Mouse (Mus musculus): Measurements from ENCODE around the gene Ccdc81. TPM values are rescaled to one million over a fixed set of nuclear protein-coding genes. Genes with fewer than 3 reads are reported as not detected.

Gene Ccdc81
- polyA plus RNA-seq, 1 experiment from 2014 or later: 0.10 TPM

DNA sequence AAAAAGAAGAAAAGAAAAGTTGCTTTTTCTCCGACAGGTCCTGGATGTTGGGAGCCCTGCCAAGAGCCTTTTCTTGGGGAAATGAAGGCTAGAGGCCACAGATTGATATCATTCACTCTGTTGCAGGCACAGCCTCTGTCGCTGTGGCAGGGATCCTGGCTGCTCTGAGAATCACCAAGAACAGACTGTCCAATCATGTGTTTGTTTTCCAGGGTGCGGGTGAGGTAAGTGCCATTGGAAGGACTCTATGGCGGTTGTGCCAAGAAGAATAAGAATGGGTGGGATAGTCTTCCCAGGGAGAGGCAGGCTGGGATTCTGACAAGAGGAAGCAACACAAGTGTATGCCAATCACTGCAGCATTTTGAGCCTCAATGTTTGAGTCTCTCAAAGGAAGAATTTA is 57.8 kb downstream of the Ccdc81 start:
- no peak for ATAC-seq (ENCODE audit: low FRiP score)
- H3K9me3 ChIP-seq (ENCODE audit: control insufficient read depth, low read length): no peaks in the 10 kb centered on the region

DNA sequence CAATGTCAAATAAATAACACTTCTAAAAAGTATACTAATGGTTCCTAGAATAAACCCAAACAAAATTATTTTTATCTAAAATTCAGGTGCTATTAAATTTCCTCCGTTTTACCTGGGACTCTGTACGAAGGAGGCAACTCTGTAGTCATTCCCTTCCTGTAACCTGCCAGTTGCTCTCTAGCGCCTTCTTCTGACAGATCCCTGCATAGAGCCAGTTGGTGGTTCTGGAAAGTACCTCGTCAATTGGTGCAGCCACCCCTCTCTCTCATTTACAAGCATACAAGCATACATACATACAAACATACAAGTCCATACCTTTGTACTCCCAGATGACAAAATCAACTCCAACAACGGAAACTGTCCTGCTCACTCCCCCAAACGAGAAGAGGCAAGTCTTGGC is 59.9 kb downstream of the Ccdc81 start:
- no peaks in the 10 kb centered on the region for H3K27me3 ChIP-seq (ENCODE audit: control insufficient read depth, insufficient read depth, low read length)
- H3K4me3 ChIP-seq (ENCODE audit: low read depth, low read length): no peak overlapping the region
- 34% methylated on average over 6 of the region's 6 CpGs for WGBS
- H3K4me2 ChIP-seq: no peak overlapping the region
- DNase-seq (ENCODE audit: low spot score, missing footprints) (peak; percentile 79), ATAC-seq (ENCODE audit: low FRiP score) (no peak)
- H3K9ac ChIP-seq (ENCODE audit: low read length): no peak overlapping the region
- H3K4me1 ChIP-seq (ENCODE audit: control insufficient read depth, insufficient read depth, low read length): no peaks in the 10 kb centered on the region
- H3K36me3 ChIP-seq (ENCODE audit: control insufficient read depth, insufficient read depth, low read length): no peaks in the 10 kb centered on the region
- no peaks in the 10 kb centered on the region for H3K9me3 ChIP-seq (ENCODE audit: control insufficient read depth, low read length)
- no peak overlapping the region for H3K27ac ChIP-seq (ENCODE audit: low read depth, low read length)

More for the DNA sequence above, 57.8 kb downstream of the Ccdc81 start:
- Histone ChIP-seq H3K9ac (ENCODE audit: low read length) (no peak overlapping the region), H3K4me2 (no peak overlapping the region), H3K27me3 (ENCODE audit: control insufficient read depth, insufficient read depth, low read length) (no peaks in the 10 kb centered on the region), H3K4me3 (ENCODE audit: low read depth, low read length) (no peak overlapping the region), H3K27ac (ENCODE audit: low read depth, low read length) (no peak overlapping the region), H3K36me3 (ENCODE audit: control insufficient read depth, insufficient read depth, low read length) (no peaks in the 10 kb centered on the region), H3K4me1 (ENCODE audit: control insufficient read depth, insufficient read depth, low read length) (no peaks in the 10 kb centered on the region)
- no peak for DNase-seq (ENCODE audit: low spot score, missing footprints)
- WGBS: 84% methylated on average over 4 of the region's 4 CpGs

DNA sequence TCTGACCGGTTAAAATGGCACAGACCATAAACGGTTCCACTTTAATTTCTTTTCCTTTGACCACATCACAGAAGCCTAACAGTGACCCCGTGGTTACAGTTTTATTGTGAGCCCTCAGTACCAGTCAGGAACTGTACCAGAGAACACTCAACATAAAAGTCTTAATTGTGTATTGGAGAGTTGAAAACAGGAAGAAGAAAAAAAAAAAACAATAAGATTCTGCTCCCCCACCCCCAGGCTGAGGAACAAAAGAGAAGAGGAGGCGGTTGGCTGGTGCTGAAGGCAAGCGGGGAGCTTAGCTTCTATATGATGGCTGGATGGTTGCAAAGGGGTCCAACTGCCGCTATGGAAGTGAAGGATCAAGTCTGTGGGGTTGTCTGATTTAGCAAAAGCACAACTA is 60.3 kb downstream of the Ccdc81 start:
- WGBS: 55% methylated on average over 6 of the region's 6 CpGs
- Histone ChIP-seq H3K4me1 (ENCODE audit: control insufficient read depth, insufficient read depth, low read length) (no peaks in the 10 kb centered on the region), H3K36me3 (ENCODE audit: control insufficient read depth, insufficient read depth, low read length) (no peaks in the 10 kb centered on the region), H3K9me3 (ENCODE audit: control insufficient read depth, low read length) (no peaks in the 10 kb centered on the region), H3K9ac (ENCODE audit: low read length) (no peak overlapping the region), H3K27me3 (ENCODE audit: control insufficient read depth, insufficient read depth, low read length) (no peaks in the 10 kb centered on the region), H3K4me3 (ENCODE audit: low read depth, low read length) (no peak overlapping the region), H3K4me2 (no peak overlapping the region), H3K27ac (ENCODE audit: low read depth, low read length) (no peak overlapping the region)
- ATAC-seq (ENCODE audit: low FRiP score) (no peak), DNase-seq (ENCODE audit: low spot score, missing footprints) (peak; percentile 47)

- WGBS: 90% methylated on average over 5 of the region's 5 CpGs
- Histone ChIP-seq H3K36me3 (ENCODE audit: control insufficient read depth, insufficient read depth, low read length) (no peaks in the 10 kb centered on the region), H3K4me2 (no peak overlapping the region), H3K27me3 (ENCODE audit: control insufficient read depth, insufficient read depth, low read length) (no peaks in the 10 kb centered on the region), H3K4me3 (ENCODE audit: low read depth, low read length) (no peak overlapping the region), H3K27ac (ENCODE audit: low read depth, low read length) (no peak overlapping the region), H3K4me1 (ENCODE audit: control insufficient read depth, insufficient read depth, low read length) (no peaks in the 10 kb centered on the region), H3K9ac (ENCODE audit: low read length) (no peak overlapping the region), H3K9me3 (ENCODE audit: control insufficient read depth, low read length) (no peaks in the 10 kb centered on the region)
- ATAC-seq (ENCODE audit: low FRiP score) (peak; percentile 41; the same call in 1 of the 2 replicates), DNase-seq (ENCODE audit: low spot score, missing footprints) (peak; percentile 79)
Observed at GRCm38 (mm10) chr7:89842404-89842715, 61.1 kb downstream of the Ccdc81 start.

DNA sequence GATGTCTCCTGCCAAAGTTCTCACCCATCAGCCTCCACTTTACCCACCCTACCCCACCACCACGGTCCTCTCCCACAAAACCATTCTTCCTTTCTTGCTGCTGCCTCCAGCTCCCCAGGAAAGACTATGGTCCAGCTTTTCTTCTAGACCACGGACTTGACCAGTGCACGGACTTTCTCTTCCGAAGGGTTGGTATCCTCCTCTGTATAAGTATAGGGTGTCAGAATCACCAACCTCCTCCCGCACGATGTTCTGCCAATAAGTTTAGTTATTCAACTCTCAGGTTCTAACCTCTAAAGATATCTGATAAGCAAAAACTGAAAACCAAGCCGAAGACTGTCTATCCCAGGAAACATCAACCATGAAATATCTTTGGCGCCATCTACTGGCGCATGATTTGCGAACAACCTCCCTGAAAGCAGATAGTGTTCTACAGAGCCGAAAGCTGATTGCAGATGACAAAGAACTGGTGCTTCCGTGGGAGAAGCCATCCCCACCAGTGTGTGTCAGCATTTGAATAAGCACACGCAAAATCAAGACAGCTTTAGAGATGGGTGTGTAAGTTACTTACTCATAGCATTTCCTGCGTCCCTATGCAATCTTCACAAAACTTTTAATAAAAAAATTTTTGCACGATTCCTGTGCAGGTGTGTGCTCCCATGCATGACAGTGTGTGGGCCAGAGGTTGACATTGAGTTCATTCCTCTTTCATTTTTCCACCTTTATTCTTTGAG is 61.6 kb downstream of the Ccdc81 start:
- H3K4me3 ChIP-seq (ENCODE audit: low read depth, low read length): no peak overlapping the region
- H3K27ac ChIP-seq (ENCODE audit: low read depth, low read length): no peak overlapping the region
- no peak overlapping the region for H3K4me2 ChIP-seq
- WGBS: 39% methylated on average over 15 of the region's 15 CpGs
- H3K9ac ChIP-seq (ENCODE audit: low read length): no peak overlapping the region
- ATAC-seq (ENCODE audit: low FRiP score) (peak; percentile 77), DNase-seq (ENCODE audit: low spot score, missing footprints) (peak; percentile 98)
- no peaks in the 10 kb centered on the region for H3K27me3 ChIP-seq (ENCODE audit: control insufficient read depth, insufficient read depth, low read length)
- no peaks in the 10 kb centered on the region for H3K36me3 ChIP-seq (ENCODE audit: control insufficient read depth, insufficient read depth, low read length)
- no peaks in the 10 kb centered on the region for H3K4me1 ChIP-seq (ENCODE audit: control insufficient read depth, insufficient read depth, low read length)
- no peaks in the 10 kb centered on the region for H3K9me3 ChIP-seq (ENCODE audit: control insufficient read depth, low read length)

DNA sequence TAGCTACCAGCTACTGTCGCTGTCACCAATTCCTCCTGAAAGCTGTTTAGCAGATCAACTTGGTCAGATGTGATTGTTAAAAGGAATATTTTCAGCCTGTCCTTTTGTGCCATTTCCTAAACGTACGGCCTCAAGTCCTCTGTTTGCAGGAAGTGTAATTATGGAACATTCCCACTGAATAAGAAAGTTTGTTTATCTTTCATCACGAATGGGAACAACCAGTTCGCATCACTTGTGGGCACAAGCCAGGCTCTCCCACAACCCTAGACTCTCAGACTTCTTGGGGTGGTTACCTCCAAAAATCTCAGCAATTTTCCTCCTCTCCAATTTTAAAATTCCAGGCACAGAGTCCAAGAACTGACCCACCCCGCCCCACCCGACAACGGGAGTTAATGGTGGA is 63.7 kb downstream of the Ccdc81 start:
- WGBS: 87% methylated on average over 8 of the region's 8 CpGs
- no peak overlapping the region for H3K27ac ChIP-seq (ENCODE audit: low read depth, low read length)

DNA sequence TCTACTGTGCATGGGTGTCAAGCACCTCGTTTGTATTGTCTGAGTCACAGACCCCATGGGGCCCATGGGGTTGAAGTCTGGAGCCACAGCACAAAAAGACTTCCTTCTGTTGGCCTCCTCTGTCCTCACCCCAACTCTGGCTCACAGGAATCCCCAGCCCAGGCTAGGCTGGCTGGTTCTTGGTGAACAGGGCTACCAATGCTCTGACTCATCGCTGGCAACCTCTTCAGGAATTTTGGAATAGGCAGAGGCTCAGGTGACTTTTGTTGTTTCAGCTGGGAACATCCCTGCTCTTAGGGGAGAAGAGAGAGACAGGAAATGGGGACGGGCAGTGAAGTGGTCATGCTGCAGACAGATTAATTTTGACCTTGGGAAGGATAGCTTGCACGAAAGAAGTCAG is 65.6 kb downstream of the Ccdc81 start:
- Histone ChIP-seq H3K4me2 (no peak overlapping the region), H3K9me3 (ENCODE audit: control insufficient read depth, low read length) (no peaks in the 10 kb centered on the region), H3K4me3 (ENCODE audit: low read depth, low read length) (no peak overlapping the region), H3K27ac (ENCODE audit: low read depth, low read length) (no peak overlapping the region), H3K4me1 (ENCODE audit: control insufficient read depth, insufficient read depth, low read length) (no peaks in the 10 kb centered on the region), H3K9ac (ENCODE audit: low read length) (no peak overlapping the region), H3K36me3 (ENCODE audit: control insufficient read depth, insufficient read depth, low read length) (no peaks in the 10 kb centered on the region), H3K27me3 (ENCODE audit: control insufficient read depth, insufficient read depth, low read length) (no peaks in the 10 kb centered on the region)
- DNase-seq (ENCODE audit: low spot score, missing footprints) (peak; percentile 45), ATAC-seq (ENCODE audit: low FRiP score) (no peak)
- 77% methylated on average over 4 of the region's 4 CpGs for WGBS

More for the DNA sequence above, 63.7 kb downstream of the Ccdc81 start:
- ATAC-seq (ENCODE audit: low FRiP score): no peak
- peak; percentile 70 for DNase-seq (ENCODE audit: low spot score, missing footprints)
- Histone ChIP-seq H3K9me3 (ENCODE audit: control insufficient read depth, low read length) (no peaks in the 10 kb centered on the region), H3K4me3 (ENCODE audit: low read depth, low read length) (no peak overlapping the region), H3K4me2 (no peak overlapping the region), H3K4me1 (ENCODE audit: control insufficient read depth, insufficient read depth, low read length) (no peaks in the 10 kb centered on the region), H3K36me3 (ENCODE audit: control insufficient read depth, insufficient read depth, low read length) (no peaks in the 10 kb centered on the region), H3K9ac (ENCODE audit: low read length) (no peak overlapping the region), H3K27me3 (ENCODE audit: control insufficient read depth, insufficient read depth, low read length) (no peaks in the 10 kb centered on the region)

DNA sequence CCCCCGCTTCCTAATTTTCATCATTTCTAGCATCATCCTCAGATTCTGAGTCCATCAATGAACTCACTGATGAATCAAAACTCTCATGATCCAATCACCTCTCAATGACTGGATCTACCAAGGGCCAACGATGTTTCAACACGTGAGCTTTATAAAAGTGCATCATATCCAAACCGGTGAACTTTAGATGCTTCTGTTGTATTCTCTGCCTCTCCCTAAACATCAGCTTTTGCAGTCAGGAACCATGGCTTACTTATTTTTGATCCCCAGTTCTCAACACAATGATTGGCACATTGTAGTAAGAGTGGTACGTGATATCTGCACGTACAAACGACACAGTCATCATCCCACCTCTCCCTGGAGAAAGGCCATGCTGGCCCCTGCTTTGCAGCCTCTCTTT is 66.8 kb downstream of the Ccdc81 start:
- 95% methylated on average over 7 of the region's 7 CpGs for WGBS
- DNase-seq (ENCODE audit: low spot score, missing footprints): peak; percentile 60
- Histone ChIP-seq H3K4me1 (ENCODE audit: control insufficient read depth, insufficient read depth, low read length) (no peaks in the 10 kb centered on the region), H3K9ac (ENCODE audit: low read length) (no peak overlapping the region), H3K36me3 (ENCODE audit: control insufficient read depth, insufficient read depth, low read length) (no peaks in the 10 kb centered on the region), H3K27ac (ENCODE audit: low read depth, low read length) (no peak overlapping the region), H3K9me3 (ENCODE audit: control insufficient read depth, low read length) (no peaks in the 10 kb centered on the region), H3K27me3 (ENCODE audit: control insufficient read depth, insufficient read depth, low read length) (no peaks in the 10 kb centered on the region), H3K4me2 (no peak overlapping the region), H3K4me3 (ENCODE audit: low read depth, low read length) (no peak overlapping the region)
- ATAC-seq (ENCODE audit: low FRiP score): no peak

GRCm38 (mm10) chr7:89835566-89835965 is 67.9 kb downstream of the Ccdc81 start:
- 81% methylated on average over 8 of the region's 8 CpGs for WGBS
- no peaks in the 10 kb centered on the region for H3K9me3 ChIP-seq (ENCODE audit: control insufficient read depth, low read length)
- no peaks in the 10 kb centered on the region for H3K27me3 ChIP-seq (ENCODE audit: control insufficient read depth, insufficient read depth, low read length)
- H3K4me3 ChIP-seq (ENCODE audit: low read depth, low read length): no peak overlapping the region
- DNase-seq (ENCODE audit: low spot score, missing footprints) (peak; percentile 71), ATAC-seq (ENCODE audit: low FRiP score) (no peak)
- H3K4me2 ChIP-seq: no peak overlapping the region
- no peaks in the 10 kb centered on the region for H3K36me3 ChIP-seq (ENCODE audit: control insufficient read depth, insufficient read depth, low read length)
- H3K4me1 ChIP-seq (ENCODE audit: control insufficient read depth, insufficient read depth, low read length): no peaks in the 10 kb centered on the region
- H3K27ac ChIP-seq (ENCODE audit: low read depth, low read length): no peak overlapping the region
- H3K9ac ChIP-seq (ENCODE audit: low read length): no peak overlapping the region

All from midbrain, embryonic 11.5 days (tissue).